Mouse (Mus musculus) limb, embryonic 10.5 days (tissue): Measurements from ENCODE around the gene Speer3. TPM values are rescaled to one million over a fixed set of nuclear protein-coding genes. Genes with fewer than 3 reads are reported as not detected.
"Not testable (repeated sequence)": the region's sequence is repeated elsewhere in the genome, so short reads cannot be mapped to it uniquely, and the experiment has no call there.

Experiments
- DNase-seq: peaks from one replicate; pipeline ENCODE4 v3.0.0-alpha.2; 2017; ENCODE audit warnings: low spot score
- H3K27ac ChIP-seq: fragments of 300-500 bp; sonication (generic); 2 replicates; pipeline ENCODE4 v1.5.1; 2016; ENCODE audit warnings: mild to moderate bottlenecking
- H3K27me3 ChIP-seq: fragments of 300-500 bp; sonication (generic); 2 replicates; pipeline ENCODE4 v1.6.1; 2016; ENCODE audit warnings: low read depth, mild to moderate bottlenecking; ENCODE audit not compliant: poor library complexity, severe bottlenecking
- H3K36me3 ChIP-seq: fragments of 300-500 bp; sonication (generic); 2 replicates; pipeline ENCODE4 v1.6.1; 2016; ENCODE audit warnings: mild to moderate bottlenecking, moderate library complexity
- H3K4me1 ChIP-seq: fragments of 300-500 bp; sonication (generic); 2 replicates; pipeline ENCODE4 v1.6.1; 2016
- H3K4me3 ChIP-seq: fragments of 300-500 bp; sonication (generic); 2 replicates; pipeline ENCODE4 v1.5.1; 2016; ENCODE audit warnings: mild to moderate bottlenecking, moderate library complexity
- H3K9me3 ChIP-seq: fragments of 300-500 bp; sonication (generic); replicated peaks from 2 replicates; pipeline ENCODE4 v1.6.1; 2016; ENCODE audit warnings: mild to moderate bottlenecking
- WGBS: fragments of 180-500 bp; shearing (Covaris S2); methylation state at CpG from one replicate; pipeline ENCODE4 v1.1.7; 2016; 5-methylcytosine and 5-hydroxymethylcytosine counted together
- polyA plus RNA-seq: library from polyadenylated mRNA; unstranded; fragments of >200 nt; fragmentation: Nextera tagmentation; extraction: Ambion mirVana; gene quantifications from 2 replicates; pipeline ENCODE4 v1.2.1, GENCODE M21; 2016

Speer3 gene
- not detected in 2 replicates for polyA plus RNA-seq

DNA sequence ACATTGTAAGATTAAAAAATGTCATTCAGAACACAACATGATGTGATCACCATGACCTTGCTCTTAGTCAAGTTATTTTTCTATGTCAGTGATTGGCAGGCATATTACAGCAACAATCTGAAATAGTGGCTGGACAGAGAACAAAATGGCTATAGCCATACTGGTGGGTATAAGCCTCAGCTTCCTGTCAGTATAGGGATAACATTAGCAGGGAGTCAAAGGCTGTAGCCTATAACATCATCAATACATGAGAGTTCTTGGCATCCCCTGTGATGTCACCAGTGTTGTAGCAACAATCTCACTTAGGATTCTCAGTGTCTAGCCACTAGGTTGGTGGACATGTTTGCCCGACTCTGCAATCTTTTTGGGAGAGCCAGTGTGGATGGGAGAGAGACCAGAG lies at the start of gene Speer3:
Speer3 (plus strand) TSS at position 301 of the 400 bp plus-strand sequence.
- no peaks in the 10 kb centered on the region for H3K36me3 ChIP-seq
- no peak for DNase-seq
- no peaks in the 10 kb centered on the region for H3K4me1 ChIP-seq
- no peaks in the 10 kb centered on the region for H3K9me3 ChIP-seq
- no peaks in the 10 kb centered on the region for H3K27me3 ChIP-seq
- WGBS, result 91% methylated on average over 1 of the region's 1 CpGs
- H3K4me3 ChIP-seq, result no peak within 1 kb of the TSS
- no peak within 1 kb of the TSS for H3K27ac ChIP-seq

GRCm38 (mm10) chr5:13810496-13810895 lies 19.1 kb downstream of the Speer3 start:
- not testable (repeated sequence) for H3K9me3 ChIP-seq, DNase-seq, H3K27ac ChIP-seq, H3K4me1 ChIP-seq, H3K4me3 ChIP-seq, H3K36me3 ChIP-seq, H3K27me3 ChIP-seq
- WGBS, result 75% methylated on average over 2 of the region's 2 CpGs

DNA sequence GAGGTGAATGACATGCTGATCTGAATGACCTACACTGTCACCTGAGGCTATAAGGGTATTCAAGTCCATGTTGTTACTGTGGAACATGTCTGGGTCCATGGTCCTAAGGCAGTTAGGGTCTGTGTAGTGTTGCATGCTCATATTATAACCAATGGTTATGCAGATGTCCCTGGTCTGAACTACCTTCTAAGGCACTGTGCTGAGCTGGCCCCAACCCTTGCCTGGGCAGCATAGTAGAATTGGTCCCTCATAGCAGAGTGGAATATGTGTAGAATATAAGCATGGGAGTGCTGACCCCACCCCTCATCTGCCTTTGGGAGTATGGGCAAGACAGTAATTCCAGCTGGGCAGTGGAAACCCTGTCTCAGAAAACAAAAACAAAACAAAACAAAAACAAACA lies 33.7 kb downstream of the Speer3 start:
- no peak for DNase-seq
- Histone ChIP-seq H3K4me3 (no peak overlapping the region), H3K27ac (no peak overlapping the region), H3K27me3 (no peaks in the 10 kb centered on the region), H3K9me3 (no peaks in the 10 kb centered on the region), H3K36me3 (no peaks in the 10 kb centered on the region), H3K4me1 (no peaks in the 10 kb centered on the region)

- no peaks in the 10 kb centered on the region for H3K4me1 ChIP-seq
- no peak for DNase-seq
- no peaks in the 10 kb centered on the region for H3K36me3 ChIP-seq
- no peak overlapping the region for H3K27ac ChIP-seq
- H3K9me3 ChIP-seq, result no peaks in the 10 kb centered on the region
- no peak overlapping the region for H3K4me3 ChIP-seq
- no peaks in the 10 kb centered on the region for H3K27me3 ChIP-seq
Measured at GRCm38 (mm10) chr5:13826708-13827107, 35.3 kb downstream of the Speer3 start.

DNA sequence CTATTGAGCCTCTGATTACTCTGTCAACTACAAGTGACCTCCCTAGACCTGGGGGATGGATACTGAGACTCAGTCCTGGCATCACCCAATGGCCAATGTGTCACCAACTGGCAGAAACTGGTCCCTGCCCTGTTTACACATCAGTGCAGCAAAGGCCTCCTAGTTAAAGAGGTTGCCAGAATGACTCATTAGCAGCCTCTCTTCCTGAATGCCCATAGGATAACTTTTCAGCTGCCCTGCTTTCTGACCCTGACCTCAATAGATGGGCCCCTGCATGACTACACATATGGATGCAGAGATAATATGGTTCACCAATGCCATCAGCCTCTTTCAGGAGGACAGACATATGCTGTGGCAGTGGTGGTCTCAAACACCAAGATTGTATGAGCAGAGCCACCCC lies 52.9 kb downstream of the Speer3 start:
- Histone ChIP-seq H3K9me3 (no peaks in the 10 kb centered on the region), H3K27me3 (no peaks in the 10 kb centered on the region), H3K36me3 (no peaks in the 10 kb centered on the region), H3K4me1 (no peaks in the 10 kb centered on the region), H3K27ac (no peak overlapping the region), H3K4me3 (no peak overlapping the region)
- no peak for DNase-seq

Other genes with a start within 250 kb of the Speer3 start
- gene Sema3e, start 233.7 kb downstream of the Speer3 start, polyA plus RNA-seq, result 0.35 and 0.63 TPM in 2 replicates